Mouse (Mus musculus) retina, postnatal 7 days (tissue): ENCODE data around the gene Ergic1.

Source experiments
- DNase-seq: peaks from one replicate; pipeline ENCODE4 v3.0.0-alpha.2; 2012; ENCODE audit warnings: low read depth, low spot score

Ergic1 gene

DNA sequence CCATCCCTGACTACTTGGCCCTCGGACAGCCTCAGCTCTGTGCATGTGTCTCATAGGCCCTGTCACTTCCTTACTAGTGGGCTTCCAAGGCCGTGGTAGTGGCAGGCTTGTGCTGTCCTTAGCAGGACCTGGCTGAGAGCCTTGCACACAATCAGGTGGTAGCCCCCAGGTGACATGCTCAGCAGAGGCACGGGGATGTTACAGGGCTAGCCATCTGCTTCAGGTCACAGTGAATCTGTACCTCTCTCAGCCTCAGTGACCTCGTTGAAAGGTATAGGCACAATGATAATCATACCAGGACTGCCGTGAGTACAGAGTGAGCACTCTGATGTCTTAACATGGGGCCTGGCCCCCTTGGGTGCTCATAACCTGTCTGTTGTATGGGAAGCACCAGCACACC, 13.4 kb downstream of the Ergic1 start:
- DNase-seq, result no peak

DNA sequence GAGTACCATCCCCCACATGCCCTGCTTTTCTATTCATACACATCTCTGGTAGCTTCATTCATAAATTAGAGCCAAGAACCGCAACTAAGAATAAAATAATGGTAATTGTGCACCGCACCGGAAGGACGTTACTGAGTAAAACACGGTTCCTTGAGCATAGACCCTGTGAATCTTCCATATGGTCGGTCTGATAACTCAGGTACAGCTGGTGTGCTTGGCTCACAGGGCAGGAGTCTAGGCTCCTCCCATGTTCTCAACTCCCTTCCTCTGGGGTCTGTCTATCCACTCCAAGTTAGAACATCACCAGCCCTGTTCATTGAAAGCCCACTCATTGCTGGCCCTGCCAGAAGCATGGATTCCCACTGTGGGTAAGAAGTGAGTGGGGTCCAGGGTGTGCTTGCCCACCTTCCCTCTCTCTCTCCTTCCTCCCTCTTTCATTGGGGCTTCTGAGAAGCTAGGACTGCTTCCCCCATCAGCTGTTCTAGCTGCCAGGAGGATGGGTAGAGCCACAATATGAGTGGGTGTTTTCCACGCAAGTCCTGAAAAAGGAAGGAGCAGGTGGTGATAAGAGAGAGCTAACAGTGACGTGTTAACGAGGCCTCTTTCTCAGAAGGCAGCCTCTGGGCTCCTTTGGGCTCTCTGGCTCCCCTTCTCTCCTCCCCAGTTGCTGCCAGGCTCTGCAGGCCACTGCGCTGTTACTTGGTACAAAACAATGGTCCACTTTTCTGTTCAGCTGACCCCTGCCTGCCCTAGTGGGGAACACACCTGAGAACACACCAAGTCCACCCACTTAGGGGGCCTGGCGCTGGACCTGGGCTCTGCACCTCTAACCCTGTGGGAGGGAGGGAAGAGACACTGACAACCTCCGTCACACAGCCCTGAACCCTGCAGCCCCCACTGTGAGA, 14.7 kb downstream of the Ergic1 start:
- DNase-seq, result no peak

DNA sequence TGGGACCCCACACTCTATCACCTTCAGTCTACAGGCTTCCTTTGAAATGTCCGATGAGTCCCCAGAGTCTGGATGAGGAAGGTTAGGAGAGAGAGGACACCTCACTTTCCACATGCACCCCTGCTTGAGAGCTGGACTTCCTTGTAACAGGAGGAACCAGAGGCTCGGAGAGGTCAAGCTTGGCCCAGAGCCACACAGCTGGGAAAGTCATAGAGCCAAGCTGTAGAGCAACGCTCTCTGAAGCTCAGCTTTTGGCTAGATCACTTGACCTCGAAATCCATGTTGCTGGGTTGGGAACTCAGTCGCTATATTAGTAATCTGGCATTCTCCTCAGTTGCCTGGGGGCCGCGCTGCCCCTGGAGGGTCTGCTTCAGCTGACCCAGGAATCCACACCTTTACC, 15.5 kb downstream of the Ergic1 start:
- no peak for DNase-seq

DNA sequence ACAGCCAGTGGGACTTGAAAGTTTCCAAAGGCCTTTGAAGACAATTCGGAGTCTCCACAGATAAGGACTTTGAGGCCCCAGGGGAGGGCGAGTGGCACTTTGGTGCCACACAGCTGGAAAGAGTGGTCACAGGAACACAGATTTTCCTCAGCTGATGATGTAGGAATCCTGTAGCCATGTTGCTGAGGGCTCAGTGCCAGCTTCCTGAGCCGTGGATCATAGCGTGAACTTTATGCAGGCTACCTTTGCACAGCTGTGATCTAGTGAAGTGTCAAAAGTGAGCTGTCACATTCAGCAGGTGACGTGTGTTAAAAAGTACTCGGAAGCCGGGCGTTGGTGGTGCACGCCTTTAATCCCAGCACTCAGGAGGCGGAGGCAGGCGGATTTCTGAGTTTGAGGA, 16.0 kb downstream of the Ergic1 start:
- DNase-seq, result no peak

DNA sequence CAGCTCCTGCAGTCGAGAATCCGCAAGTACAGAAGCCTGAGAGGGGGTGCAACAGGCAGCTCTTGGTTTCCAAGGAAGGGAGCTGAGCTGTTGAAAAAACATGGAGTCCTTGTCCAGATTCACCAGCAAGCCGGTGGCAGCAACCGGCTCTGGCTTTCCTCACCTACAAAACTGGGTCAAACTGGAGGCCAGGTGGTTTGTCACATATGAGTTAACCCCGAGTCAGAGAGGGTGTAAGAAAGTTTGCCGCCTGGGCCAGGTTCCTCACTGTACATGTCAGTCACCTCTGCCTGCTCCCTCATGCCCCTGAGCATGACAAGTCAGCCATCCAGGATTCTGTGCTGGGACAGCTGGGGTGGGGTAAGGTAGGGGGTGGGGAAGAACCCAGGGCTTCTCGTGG, 16.9 kb downstream of the Ergic1 start:
- no peak for DNase-seq

DNA sequence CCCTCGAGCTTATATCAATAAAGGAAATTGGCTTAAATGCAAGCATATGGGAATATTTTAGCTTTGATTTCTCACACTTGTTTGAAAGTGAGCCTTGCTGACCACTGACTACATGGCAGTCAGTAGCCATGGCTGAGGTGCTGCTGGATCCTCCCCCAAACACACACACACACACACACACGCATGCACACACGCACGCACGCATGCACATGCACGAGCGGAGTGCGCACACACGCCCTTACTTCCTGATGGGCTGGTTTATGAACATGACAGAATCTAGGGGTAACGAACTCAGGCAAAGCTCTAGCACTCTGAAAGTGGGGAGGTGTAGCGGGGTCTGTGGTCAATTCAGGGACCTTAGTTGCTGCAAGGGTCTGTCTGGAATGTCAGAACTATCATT, 17.5 kb downstream of the Ergic1 start:
- DNase-seq, result no peak

DNA sequence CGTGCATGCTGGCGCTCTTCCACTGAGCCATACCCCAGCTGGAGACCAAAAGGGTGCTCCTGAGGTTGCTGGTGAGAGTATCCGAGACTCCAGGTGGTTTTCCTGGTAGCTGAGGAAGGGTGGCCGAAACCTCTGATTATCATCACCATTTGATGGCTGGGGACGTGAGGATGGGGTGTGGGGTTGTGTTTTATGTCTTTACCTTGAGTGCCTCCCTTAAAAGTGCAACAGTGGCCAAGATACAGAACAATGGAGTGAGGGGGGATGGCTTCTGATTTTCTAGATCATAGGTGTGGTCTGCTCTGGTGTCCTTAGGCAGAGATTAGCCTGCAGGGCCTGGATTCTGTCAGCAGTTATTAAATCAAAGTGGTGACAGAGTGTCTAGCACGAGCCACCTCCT, 18.1 kb downstream of the Ergic1 start:
- DNase-seq, result no peak

DNA sequence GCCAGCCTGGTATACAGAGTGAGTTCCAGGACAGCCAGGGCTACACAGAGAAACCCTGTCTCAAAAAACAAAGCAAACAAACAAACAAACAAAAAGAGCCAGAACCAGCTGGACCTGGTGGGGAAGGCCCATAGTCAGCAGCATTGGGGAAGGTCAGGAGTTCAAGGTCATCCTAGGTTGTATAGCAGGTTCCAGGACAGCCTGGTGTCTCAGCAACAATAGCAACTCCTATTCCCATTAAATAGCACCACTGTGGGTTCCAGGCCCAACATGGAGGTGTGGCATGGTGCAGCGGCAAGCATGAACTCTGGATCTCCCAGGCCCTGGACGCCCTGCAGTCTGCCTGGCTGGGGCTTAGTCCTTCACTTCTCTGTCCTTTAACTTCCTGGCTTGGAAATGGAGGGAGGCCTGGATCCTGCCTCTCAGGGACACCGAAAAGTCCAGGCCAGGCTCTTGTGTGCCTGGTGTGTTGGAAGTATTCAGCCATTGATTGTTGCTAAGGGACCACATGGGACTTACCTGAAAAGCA, 19.6 kb downstream of the Ergic1 start:
- DNase-seq, result no peak

GRCm38 (mm10) chr17:26582297-26582696, 21.0 kb downstream of the Ergic1 start:
- no peak for DNase-seq

- DNase-seq, result no peak
Measured at GRCm38 (mm10) chr17:26583056-26583455, 21.8 kb downstream of the Ergic1 start.

- no peak for DNase-seq
Measured at GRCm38 (mm10) chr17:26583606-26584005, 22.3 kb downstream of the Ergic1 start.

DNA sequence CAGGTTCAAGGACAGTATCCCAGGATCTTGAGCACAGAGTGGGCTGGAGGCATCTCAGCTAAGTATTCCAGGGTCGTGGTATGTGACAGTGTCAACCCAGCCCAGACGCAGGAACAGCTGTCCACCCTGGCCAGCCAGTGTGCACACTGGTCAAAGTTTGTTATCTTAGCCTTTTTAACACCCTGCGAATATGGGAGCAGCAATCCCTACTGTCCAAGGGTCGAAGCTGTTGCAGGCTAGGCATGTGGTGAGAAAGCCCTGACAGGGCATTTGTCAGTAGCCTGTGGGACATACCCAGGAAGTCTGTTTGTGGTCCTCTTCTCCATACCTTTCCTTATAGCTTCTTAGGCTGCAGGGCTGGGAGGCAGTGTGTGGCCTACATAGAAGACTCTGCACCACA, 22.8 kb downstream of the Ergic1 start:
- DNase-seq, result no peak

GRCm38 (mm10) chr17:26584558-26585136, 23.4 kb downstream of the Ergic1 start:
- DNase-seq, result no peak

- DNase-seq, result no peak
Measured at GRCm38 (mm10) chr17:26587961-26588487, 26.7 kb downstream of the Ergic1 start.

DNA sequence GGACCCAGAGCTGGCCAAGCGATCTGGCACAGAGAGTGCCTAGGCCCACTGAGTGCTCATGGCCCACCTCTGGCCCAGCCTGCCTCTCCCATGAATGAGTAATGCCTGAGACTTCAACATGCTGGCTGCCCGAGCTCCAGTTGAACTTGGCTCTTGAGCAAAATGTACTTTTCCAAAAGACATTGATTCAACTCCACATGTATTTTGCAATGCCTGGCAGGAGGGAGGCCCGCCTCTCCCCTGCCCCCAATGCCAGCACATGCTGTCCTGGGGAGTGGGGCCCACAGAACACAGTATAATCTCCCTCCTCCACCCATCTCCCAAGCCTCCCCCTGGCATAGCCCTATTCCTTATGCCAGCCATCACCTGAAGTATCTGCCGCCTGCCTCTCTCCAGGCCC, 31.2 kb downstream of the Ergic1 start:
- DNase-seq, result no peak

DNA sequence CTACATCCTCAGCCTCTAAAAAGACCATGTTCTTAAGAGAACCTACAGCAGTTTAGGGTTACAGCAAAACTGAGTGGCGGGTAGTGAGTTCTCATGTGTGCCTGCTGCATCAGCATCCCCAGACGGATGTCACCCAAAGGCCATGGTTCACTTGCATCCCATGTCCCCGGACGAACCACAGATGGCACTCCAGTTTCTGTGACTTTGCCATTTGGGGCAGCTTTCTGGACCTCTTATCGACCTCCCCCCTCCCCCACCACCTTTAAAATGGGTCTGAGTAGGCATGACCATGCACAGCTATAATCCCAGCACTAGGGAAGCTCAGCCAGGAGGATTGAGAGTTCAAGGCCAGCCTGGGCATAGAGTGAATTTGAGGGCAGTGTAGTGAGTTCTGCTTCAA, 31.9 kb downstream of the Ergic1 start:
- no peak for DNase-seq

DNA sequence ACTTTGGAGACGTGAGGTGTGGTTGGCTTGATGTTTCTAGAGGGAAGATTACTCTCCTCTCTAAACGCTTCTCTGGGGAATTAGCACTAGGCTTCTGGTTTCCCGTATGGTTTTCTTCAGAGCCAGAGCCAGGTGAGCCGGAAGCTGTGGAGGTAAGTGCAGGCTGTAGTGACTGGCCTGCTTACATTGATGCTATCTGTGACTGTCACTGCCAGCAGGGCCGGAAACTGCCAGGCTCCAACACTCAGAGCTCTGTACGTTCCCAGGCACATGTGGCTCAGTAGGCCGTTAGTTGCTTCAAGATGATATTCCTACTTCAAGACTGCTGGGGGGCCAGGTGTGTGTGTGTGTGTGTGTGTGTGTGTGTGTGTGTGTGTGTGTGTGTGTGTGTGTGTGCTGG, 32.9 kb downstream of the Ergic1 start:
- DNase-seq, result no peak

- no peak for DNase-seq
Measured at GRCm38 (mm10) chr17:26594958-26595357, 33.7 kb downstream of the Ergic1 start.

DNA sequence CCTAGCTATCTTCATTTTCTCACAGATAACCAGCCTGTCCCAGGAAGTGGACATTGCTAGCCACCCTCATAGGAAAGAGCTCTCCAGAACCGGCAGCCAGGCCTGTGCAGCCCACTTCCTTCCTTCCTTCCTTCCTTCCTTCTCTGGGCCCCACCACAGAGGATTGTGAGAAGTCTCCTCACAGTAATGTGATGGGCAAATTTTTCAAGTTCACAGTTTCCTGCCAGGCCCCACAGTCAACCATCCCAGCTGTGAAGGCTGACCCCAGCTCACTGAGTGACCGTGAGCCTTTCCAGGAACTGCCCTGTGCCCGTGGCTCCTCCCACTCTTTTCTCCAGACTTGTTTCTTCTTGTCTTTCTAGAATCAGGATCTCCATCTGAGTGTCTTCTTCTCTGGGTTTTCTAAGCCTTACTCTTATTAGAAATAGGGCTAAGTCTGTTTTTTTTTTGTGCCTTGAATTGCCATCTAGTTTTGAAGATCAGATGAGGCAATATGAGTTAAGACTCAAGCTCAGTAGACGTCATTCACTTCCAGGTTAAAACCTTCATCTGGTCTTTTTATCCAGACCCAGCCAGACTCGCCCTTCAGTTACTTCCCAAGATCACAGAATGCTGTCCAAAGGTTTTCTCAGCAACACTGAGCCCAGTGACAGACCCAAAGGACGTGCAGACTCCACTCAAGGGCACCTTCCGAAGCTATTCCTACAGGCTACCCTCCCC, 34.3 kb downstream of the Ergic1 start:
- DNase-seq, result no peak

GRCm38 (mm10) chr17:26596168-26596658, 34.9 kb downstream of the Ergic1 start:
- DNase-seq, result no peak

GRCm38 (mm10) chr17:26596856-26597481, 35.7 kb downstream of the Ergic1 start:
- no peak for DNase-seq
